Mouse (Mus musculus) small intestine, adult 2 months (tissue): Measurements from ENCODE around the gene Snu13. TPM values are rescaled to one million over a fixed set of nuclear protein-coding genes. Genes with fewer than 3 reads are reported as not detected.

Source experiments
- H3K27ac ChIP-seq: fragments of 200-500 bp; 2 replicates; pipeline ENCODE4 v1.5.1; 2012; ENCODE audit warnings: low read depth, low read length, control low read depth, inconsistent platforms; ENCODE audit not compliant: insufficient read depth
- H3K27me3 ChIP-seq: fragments of 200-500 bp; 2 replicates; pipeline ENCODE4 v1.6.1; 2012; ENCODE audit warnings: mild to moderate bottlenecking, moderate library complexity, low read length, inconsistent platforms; ENCODE audit not compliant: control insufficient read depth, insufficient read depth
- H3K36me3 ChIP-seq: fragments of 200-500 bp; 2 replicates; pipeline ENCODE4 v1.6.1; 2012; ENCODE audit warnings: mild to moderate bottlenecking, low read length, control low read depth, inconsistent platforms; ENCODE audit not compliant: control insufficient read depth, insufficient read depth
- H3K4me1 ChIP-seq: fragments of 200-500 bp; 2 replicates; pipeline ENCODE4 v1.6.1; 2012; ENCODE audit warnings: low read length, inconsistent platforms, mixed read lengths; ENCODE audit not compliant: control insufficient read depth, insufficient read depth, insufficient read length
- H3K4me3 ChIP-seq: fragments of 200-500 bp; 2 replicates; pipeline ENCODE4 v1.5.1; 2012; ENCODE audit warnings: low read depth, mild to moderate bottlenecking, control low read depth, inconsistent platforms, low read length, moderate library complexity
- CTCF ChIP-seq: fragments of 200-500 bp; IDR thresholded peaks from 2 replicates; pipeline ENCODE4 v1.5.1; 2012; ENCODE audit warnings: low read depth, mild to moderate bottlenecking, control low read depth, inconsistent platforms, low read length, moderate library complexity, mixed read lengths; ENCODE audit not compliant: insufficient replicate concordance, insufficient read length; ENCODE audit errors: extremely low read depth
- POLR2A ChIP-seq: fragments of 200-500 bp; IDR thresholded peaks from 2 replicates; pipeline ENCODE4 v1.6.1; 2012; ENCODE audit warnings: low read depth, mild to moderate bottlenecking, control low read depth, inconsistent platforms, low read length, moderate library complexity
- WGBS: fragments of 180-500 bp; shearing (Covaris S2); methylation state at CpG from one replicate; pipeline ENCODE4 v1.1.7; 2018; 5-methylcytosine and 5-hydroxymethylcytosine counted together
- polyA plus RNA-seq: library from polyadenylated mRNA; depleted of rRNA; stranded (reverse); fragments of >200 nt; gene quantifications from 2 replicates; pipeline ENCODE4 v1.2.3, GENCODE M21; 2012

The Snu13 gene
- polyA plus RNA-seq, 1 experiment = 25.7 TPM

- Histone ChIP-seq H3K4me3 (peak overlapping the region; percentile 97), H3K27me3 (no peaks in the 10 kb centered on the region), H3K27ac (no peak overlapping the region), H3K4me1 (no peaks in the 10 kb centered on the region), H3K36me3 (peaks cover 8% of the 10 kb centered on the region)
- WGBS = under 1% methylated on average over 26 of the region's 26 CpGs
- no peak for TF ChIP-seq CTCF
- TF ChIP-seq POLR2A = no peak
These were observed 1.0 kb downstream of the Snu13 start for GRCm38 (mm10) chr15:82046246-82046891.

- TF ChIP-seq POLR2A (no peak), CTCF (no peak)
- H3K27me3 ChIP-seq = no peaks in the 10 kb centered on the region
- WGBS = 94% methylated on average over 7 of the region's 7 CpGs
These were observed 3.1 kb downstream of the Snu13 start for GRCm38 (mm10) chr15:82044166-82044784.

GRCm38 (mm10) chr15:82040650-82041049 lies 6.7 kb downstream of the Snu13 start:
- TF ChIP-seq CTCF = peak; percentile 79; the same call in 1 of the 2 replicates
- TF ChIP-seq POLR2A = no peak
- H3K4me3 ChIP-seq = no peak overlapping the region
- peaks cover 35% of the 10 kb centered on the region for H3K36me3 ChIP-seq
- no peak overlapping the region for H3K27ac ChIP-seq
- 91% methylated on average over 1 of the region's 1 CpGs for WGBS
- no peaks in the 10 kb centered on the region for H3K4me1 ChIP-seq
- H3K27me3 ChIP-seq = no peaks in the 10 kb centered on the region

More at GRCm38 (mm10) chr15:82044166-82044784, 3.1 kb downstream of the Snu13 start:
- Histone ChIP-seq H3K4me3 (no peak overlapping the region), H3K36me3 (peaks cover 20% of the 10 kb centered on the region), H3K4me1 (no peaks in the 10 kb centered on the region), H3K27ac (no peak overlapping the region)

GRCm38 (mm10) chr15:82035904-82036689 lies 11.3 kb downstream of the Snu13 start:
- Histone ChIP-seq H3K4me1 (no peaks in the 10 kb centered on the region), H3K27me3 (no peaks in the 10 kb centered on the region), H3K36me3 (peaks cover 36% of the 10 kb centered on the region), H3K4me3 (no peak overlapping the region), H3K27ac (no peak overlapping the region)
- 79% methylated on average over 12 of the region's 12 CpGs for WGBS
- TF ChIP-seq CTCF = no peak

GRCm38 (mm10) chr15:82033762-82034161 lies 13.6 kb downstream of the Snu13 start, which contains the start of gene Desi1:
Gene Desi1 (minus strand): TSS chr15:82033862.
- Histone ChIP-seq H3K4me1 (no peaks in the 10 kb centered on the region), H3K36me3 (peaks cover 36% of the 10 kb centered on the region), H3K27ac (no peak within 1 kb of the TSS), H3K27me3 (no peaks in the 10 kb centered on the region), H3K4me3 (no peak within 1 kb of the TSS)
- TF ChIP-seq POLR2A (no peak), CTCF (no peak)
- WGBS = 93% methylated on average over 4 of the region's 4 CpGs

GRCm38 (mm10) chr15:82032386-82032785 lies 15.0 kb downstream of the Snu13 start:
- WGBS = 78% methylated on average over 7 of the region's 7 CpGs

GRCm38 (mm10) chr15:82027726-82028125 lies 19.7 kb downstream of the Snu13 start:
- Histone ChIP-seq H3K27ac (peak overlapping the region; percentile 55; the same call in 1 of the 2 replicates), H3K27me3 (no peaks in the 10 kb centered on the region), H3K4me1 (no peaks in the 10 kb centered on the region), H3K36me3 (peaks cover 38% of the 10 kb centered on the region), H3K4me3 (no peak overlapping the region)
- no peak for TF ChIP-seq CTCF
- no peak for TF ChIP-seq POLR2A
- 78% methylated on average over 7 of the region's 7 CpGs for WGBS

More at GRCm38 (mm10) chr15:82032386-82032785, 15.0 kb downstream of the Snu13 start:
- no peak overlapping the region for H3K27ac ChIP-seq
- H3K4me3 ChIP-seq = no peak overlapping the region
- no peak for TF ChIP-seq POLR2A
- TF ChIP-seq CTCF = no peak
- peaks cover 36% of the 10 kb centered on the region for H3K36me3 ChIP-seq
- no peaks in the 10 kb centered on the region for H3K4me1 ChIP-seq
- H3K27me3 ChIP-seq = no peaks in the 10 kb centered on the region
